Mouse (Mus musculus): ENCODE measurements around the gene Taz. TPM values are rescaled to one million over a fixed set of nuclear protein-coding genes. Genes with fewer than 3 reads are reported as not detected.

The Taz gene
- 10 to 100 TPM; 47.9 to 67.4 TPM for total RNA-seq (2021)
- long read RNA-seq, experiment 1, transcript Taz-201 (10 exons, 1,851 nt): major isoform, 23 of 50 reads
- long read RNA-seq, experiment 1, partial matches to known transcripts: 3 of 50 reads
- long read RNA-seq, experiment 1, other reads (novel, unspliced or antisense): 21 of 50 reads
- long read RNA-seq, experiment 2, transcript Taz-201 (10 exons, 1,851 nt): major isoform, 21 of 59 reads
- long read RNA-seq, experiment 2, partial matches to known transcripts: 2 of 59 reads
- long read RNA-seq, experiment 2, other reads (novel, unspliced or antisense): 30 of 59 reads

GRCm38 (mm10) chrX:74281732-74282394, at the start of gene Taz, which contains the start of gene Dnase1l1:
TSS of gene Taz (plus strand) at chrX:74281912.
TSS of gene Dnase1l1 (minus strand) at chrX:74282337.
- DNase-seq (ENCODE audit: low spot score in 2 of 2): peak in 1 of 2 experiments; percentile 23

DNA sequence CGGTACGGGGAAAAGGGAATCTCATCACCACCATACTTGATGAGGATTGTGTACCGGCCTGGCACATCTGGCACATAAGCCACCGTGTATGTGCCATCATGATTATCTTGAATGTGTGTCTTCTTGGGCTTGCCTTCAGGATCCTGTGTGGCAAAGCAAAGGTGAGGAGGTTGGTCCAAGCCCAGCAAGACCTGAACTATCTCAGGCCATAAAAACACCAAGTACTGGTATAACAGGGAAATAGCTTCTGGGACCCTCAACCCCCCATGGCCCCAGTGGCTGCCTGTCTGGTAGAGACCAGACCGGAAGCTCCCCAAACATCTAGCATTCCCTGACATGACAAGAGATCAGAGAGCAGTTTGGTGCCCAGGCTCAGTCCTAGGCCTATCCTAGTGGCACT, 48.5 kb upstream of the Taz start:
- no peak for DNase-seq (ENCODE audit: low spot score in 2 of 2)

DNA sequence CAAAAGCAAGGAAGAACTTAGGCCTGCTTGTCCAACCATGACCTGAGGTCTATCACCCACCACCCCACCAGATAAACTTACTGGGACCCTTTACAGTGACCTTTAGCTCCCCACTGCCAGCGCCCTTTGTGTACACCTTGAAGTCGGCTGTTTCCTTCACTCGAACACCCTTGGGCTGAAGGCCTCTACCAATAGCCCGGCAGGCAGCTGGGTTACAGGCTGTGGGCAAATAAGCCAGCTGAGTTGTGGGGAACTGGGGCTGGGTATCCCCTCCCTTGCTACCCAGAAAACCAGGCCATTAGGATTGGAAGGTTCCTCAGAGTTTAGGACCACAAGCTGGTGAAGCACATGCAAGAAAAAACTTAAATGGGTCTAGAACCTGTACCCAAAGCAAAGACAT, 41.4 kb upstream of the Taz start:
- DNase-seq (ENCODE audit: low spot score in 2 of 2): no peak

- no peak for DNase-seq (ENCODE audit: low spot score in 2 of 2)
Measured at GRCm38 (mm10) chrX:74243396-74243795, 38.3 kb upstream of the Taz start.

- DNase-seq (ENCODE audit: low spot score in 2 of 2): no peak
Measured at GRCm38 (mm10) chrX:74243807-74244206, 37.9 kb upstream of the Taz start.

- DNase-seq (ENCODE audit: low spot score in 2 of 2): peak in 1 of 2 experiments; percentile 22
Measured at GRCm38 (mm10) chrX:74244614-74245083, 37.1 kb upstream of the Taz start.

DNA sequence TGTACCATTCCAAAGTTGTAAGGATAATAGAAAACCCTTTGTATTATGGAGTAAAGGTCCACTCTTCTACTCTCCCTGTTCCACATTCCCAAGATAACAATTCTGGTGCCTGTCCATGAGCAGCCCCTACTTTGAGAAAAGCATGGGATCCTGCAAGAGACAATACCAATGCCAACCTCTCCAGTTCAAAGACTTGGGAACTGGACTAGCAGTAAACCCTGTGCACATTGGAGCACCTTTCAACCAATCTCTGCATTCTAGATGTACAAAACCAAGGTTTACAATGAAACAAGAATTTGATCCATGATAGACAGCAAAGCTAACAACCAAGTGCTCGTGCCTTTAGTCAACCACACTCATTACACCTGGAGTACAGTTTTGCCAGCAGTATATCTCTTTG, 36.6 kb upstream of the Taz start:
- no peak for DNase-seq (ENCODE audit: low spot score in 2 of 2)

DNA sequence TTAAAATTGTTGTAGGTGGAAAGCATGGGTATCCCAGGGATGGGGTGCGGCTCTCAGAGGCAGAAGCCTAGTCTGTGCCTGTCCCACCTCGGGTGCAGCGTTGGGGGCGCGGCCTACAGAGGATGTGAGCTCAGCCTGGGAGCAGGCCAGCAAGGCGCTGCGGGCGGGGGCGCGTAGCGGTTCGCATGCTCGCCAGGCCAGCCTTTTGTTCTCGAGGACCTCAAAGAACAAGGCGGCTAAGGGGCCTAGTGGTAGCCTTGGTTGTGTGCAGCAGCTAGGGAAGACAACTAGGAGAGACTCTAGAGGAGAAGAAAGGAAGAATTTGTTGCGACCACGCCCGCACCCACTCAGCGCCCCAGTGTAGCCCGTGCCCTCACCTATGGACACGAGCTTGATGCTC, 36.0 kb upstream of the Taz start:
- DNase-seq (ENCODE audit: low spot score in 2 of 2): peak; percentile 50 to 55

DNA sequence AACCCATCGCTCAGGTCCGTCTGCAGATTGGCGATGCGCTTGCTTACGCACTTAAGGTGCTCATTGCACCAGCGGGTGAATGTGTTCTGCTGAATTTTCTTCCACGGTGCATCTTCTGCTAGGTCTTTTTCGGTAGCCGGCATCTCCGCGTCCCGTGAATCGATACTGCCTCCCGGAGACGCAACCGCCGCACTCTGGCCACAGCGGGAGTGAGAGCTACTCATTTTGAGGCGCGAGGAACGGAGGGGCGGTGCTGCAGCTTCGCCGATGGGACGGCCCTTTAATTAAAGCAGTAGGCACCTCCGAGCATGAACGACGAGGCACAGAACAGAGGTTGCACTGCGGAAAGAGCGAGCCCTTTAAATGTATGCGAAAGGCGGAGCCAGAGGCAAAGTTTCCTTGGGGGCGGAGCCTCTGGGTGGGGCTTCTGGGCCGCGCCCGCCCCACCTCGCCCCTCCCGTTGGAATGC, 35.5 kb upstream of the Taz start:
- peak; percentile 76 to 90 for DNase-seq (ENCODE audit: low spot score in 2 of 2)

DNA sequence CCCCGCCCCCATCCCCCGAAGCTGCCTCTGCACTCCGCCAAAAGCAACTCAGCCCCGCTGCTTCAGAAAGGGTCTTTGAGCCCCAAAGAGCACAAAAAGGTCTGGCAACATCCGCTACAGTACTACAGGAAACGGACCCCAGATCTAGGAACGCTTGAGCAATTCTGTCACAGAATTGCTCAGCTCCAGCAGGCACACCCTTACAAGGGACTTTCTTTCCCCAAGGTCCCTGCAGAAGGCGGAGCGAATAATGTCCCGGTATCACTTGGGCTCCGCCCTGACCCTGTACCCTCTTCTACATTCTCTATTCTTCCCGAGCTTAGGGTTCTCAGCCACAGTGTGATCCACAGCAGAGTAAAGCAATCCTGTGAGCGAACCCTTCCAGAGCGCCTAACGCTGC, 35.0 kb upstream of the Taz start:
- DNase-seq (ENCODE audit: low spot score in 2 of 2): peak in 1 of 2 experiments; percentile 23

GRCm38 (mm10) chrX:74248651-74249050, 33.1 kb upstream of the Taz start:
- peak; percentile 34 to 54 for DNase-seq (ENCODE audit: low spot score in 2 of 2)

- DNase-seq (ENCODE audit: low spot score in 2 of 2): peak; percentile 31 to 47
Measured at GRCm38 (mm10) chrX:74249615-74250014, 32.1 kb upstream of the Taz start, which contains the start of gene Flna. TSS of gene Flna (minus strand) at chrX:74249820.

DNA sequence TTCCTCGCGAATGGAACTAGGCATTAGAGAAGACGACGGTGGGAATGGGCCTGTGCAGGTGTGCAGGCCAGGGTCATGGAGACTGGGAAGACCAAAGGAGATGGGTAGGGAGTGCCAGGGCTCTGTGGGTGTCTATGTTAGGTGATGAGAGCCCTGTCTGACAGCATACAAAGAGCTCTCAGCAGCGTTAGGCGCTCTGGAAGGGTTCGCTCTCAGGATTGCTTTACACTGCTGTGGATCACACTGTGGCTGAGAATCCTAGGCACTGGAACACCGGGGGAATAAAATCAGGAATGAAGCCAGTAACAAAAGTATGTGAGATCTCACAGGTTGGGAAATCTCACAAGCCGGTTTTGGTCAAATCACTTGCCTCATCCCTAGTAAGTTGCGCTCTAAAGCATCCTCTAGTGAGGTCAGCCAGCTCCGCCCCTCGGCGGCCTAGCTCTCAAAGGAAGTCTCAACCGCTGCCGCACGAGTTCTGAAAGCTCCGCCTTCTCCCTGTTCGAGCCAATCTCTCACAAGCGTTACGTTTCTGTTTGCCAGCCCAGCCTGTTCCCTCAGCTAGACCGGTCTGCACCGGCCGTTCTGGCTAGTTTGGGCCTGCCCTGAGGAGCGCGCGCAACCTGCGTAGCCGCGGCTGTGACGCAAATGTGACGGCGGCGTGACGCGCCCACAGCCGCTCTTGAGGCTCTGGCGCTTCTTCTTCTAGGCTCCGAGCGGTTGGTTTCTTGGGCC, 27.4 kb upstream of the Taz start, which contains the start of gene Emd:
Gene Emd (plus strand): TSS at position 535 of the 735 bp plus-strand sequence.
- DNase-seq (ENCODE audit: low spot score in 2 of 2): peak; percentile 76 to 91

DNA sequence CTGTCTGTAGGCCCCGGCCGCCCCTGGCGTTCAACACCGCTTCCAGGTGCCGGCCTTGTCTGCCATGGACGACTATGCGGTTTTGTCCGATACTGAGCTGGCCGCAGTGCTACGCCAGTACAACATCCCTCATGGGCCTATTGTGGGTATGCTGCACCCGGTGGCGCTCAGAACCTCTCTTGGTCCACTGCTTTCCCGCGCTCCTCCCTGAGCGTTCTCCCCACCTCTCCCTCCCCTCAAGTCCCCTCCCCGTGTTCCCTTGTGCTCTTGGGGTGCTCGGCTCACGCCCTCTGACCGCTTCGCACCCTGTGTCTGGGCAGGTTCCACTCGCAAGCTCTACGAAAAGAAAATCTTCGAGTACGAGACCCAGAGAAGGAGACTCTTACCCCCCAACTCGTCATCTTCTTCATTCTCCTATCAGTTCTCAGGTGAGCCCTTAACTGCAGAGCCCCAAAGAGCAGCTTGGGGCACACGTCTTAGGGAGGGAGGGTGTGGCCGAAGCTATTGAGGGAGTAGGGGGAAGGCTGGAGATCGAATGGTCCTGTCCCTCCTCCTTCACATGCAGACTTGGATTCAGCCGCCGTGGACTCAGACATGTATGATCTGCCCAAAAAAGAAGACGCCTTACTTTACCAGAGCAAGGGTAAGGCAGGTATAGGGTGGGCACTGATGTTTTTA, 26.7 kb upstream of the Taz start:
- DNase-seq (ENCODE audit: low spot score in 2 of 2): no peak

DNA sequence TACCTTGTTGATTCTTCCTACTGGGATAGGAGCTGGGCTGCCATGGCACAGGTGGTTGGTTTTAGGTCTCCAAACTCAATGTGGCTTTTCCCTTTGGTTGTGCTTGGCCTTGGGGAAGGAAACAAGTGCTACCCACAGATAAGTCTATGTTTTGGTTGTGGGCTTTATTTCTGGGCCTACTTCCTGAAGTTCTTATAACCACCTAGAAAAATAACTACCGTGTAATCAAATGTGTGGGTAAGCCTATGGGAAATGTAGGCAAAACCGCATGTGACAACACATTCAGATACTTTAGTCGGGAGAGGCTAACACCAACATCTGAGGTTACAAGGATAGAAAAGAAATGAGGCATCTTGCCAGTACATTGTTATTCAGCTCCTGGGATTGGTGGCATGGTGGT, 24.0 kb upstream of the Taz start:
- DNase-seq (ENCODE audit: low spot score in 2 of 2): no peak

DNA sequence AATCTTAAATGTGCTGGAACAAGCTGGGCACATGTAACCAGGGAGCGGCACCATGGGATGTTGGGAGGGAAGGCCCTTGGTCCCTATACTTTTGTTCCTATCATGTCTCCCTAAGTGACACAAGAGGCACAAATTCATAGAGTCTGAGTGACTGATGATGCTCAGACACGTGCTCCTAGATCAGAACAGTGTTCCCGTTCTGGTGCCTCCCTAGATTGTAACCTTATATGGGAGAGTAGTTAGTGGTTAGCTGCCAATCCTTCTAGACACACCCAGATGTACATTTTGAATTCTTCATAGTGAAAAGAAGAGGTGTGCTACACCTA, 12.0 kb upstream of the Taz start:
- DNase-seq (ENCODE audit: low spot score in 2 of 2): no peak

DNA sequence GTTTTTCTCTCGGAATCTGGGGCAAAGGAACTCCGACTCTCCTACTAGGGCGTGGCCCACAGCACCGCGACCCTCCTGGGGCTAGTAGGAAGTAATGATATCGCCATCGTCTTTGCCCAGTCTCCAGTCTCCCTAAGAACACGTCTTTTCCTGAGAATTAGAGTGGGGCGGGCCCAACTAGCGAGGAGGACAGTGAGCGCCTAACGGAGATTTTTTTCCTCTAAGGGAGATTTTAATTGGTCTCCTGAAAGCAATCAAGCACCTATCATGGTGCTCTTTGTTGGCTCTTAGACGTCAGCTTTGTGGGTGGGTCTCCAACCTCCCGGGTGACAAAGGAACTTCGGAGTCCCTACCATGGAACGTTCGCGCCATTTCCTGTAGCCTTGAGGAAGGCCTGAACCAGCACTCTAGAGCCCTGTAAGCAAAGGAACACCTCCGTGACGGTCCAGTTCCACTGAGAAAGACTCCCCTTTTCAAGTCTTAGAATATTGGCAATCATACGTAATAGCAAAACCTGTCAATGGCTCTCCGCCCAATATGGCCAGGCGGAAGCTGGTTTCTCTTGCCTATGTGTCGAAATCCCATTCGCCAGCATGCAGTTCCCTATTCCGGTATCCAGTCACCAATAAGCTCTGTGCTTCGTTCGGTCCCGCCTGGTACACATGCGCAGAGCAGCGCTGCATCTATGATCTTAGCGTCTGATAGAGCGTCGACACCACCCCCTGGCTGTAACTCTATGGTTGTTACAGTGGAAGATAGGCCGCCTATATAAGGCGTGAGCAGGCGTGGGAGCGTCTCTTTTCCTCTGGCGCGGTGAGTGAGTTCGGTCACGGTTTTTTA, 11.4 kb upstream of the Taz start, which contains the start of gene Rpl10:
Gene Rpl10 (plus strand): TSS at position 751 of the 840 bp plus-strand sequence.
- peak; percentile 87 to 94 for DNase-seq (ENCODE audit: low spot score in 2 of 2)

DNA sequence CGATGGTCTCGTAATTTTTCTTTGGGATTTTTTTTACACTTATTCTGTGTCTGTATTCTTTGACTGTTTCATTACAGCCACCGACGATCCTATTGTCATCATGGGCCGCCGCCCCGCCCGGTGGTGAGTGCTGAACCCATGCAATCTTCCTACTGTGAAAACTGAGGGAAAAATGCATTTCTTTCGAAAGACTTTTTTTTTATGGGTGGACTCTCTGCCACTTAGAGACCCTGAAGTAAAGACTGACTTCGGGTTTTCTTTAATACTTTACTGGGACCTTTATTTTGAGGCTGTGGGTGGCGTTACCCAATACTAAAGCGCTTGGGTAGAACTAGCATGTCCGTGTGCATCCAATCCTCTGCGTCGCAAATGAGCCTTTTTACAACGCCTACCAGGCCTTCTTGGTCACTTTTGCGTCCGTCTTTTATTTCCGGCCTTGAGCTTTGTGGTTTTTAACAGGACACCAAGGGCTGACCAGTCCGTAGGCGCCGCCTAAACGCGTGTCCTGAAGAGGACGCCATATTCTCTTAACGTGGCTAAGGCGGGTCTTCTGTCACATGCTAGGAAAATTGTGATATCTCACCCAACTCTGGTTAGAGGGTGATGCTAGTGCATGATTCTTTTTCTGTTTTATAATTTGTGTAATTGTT, 10.7 kb upstream of the Taz start:
- DNase-seq (ENCODE audit: low spot score in 2 of 2): peak in 1 of 2 experiments; percentile 11

All from layer of hippocampus, postnatal 14 days (tissue).